Mouse (Mus musculus) limb, embryonic 13.5 days (tissue): ENCODE data around the gene Iqcj. TPM values are rescaled to one million over a fixed set of nuclear protein-coding genes. Genes with fewer than 3 reads are reported as not detected.

Source experiments
- ATAC-seq: fragments of 200-750 bp; cut with Nextera tagmentation; 2 replicates; pipeline ENCODE4 v1.8.0; 2017; ENCODE audit warnings: low read depth, moderate number of reproducible peaks, moderate TSS enrichment; ENCODE audit not compliant: low FRiP score
- H3K27ac ChIP-seq: fragments of 300-500 bp; sonication (generic); 2 replicates; pipeline ENCODE4 v1.5.1; 2015; ENCODE audit warnings: inconsistent platforms, mild to moderate bottlenecking, moderate library complexity
- H3K27me3 ChIP-seq: fragments of 300-500 bp; sonication (generic); 2 replicates; pipeline ENCODE4 v1.6.1; 2015; ENCODE audit warnings: mild to moderate bottlenecking, inconsistent platforms
- H3K36me3 ChIP-seq: fragments of 300-500 bp; sonication (generic); 2 replicates; pipeline ENCODE4 v1.6.1; 2015; ENCODE audit warnings: inconsistent platforms, mild to moderate bottlenecking, moderate library complexity
- H3K4me1 ChIP-seq: fragments of 300-500 bp; sonication (generic); 2 replicates; pipeline ENCODE4 v1.6.1; 2015; ENCODE audit warnings: inconsistent platforms
- H3K4me2 ChIP-seq: fragments of 300-500 bp; sonication (generic); replicated peaks from 2 replicates; pipeline ENCODE4 v1.6.1; 2015; ENCODE audit warnings: inconsistent platforms, mild to moderate bottlenecking, moderate library complexity
- H3K4me3 ChIP-seq: fragments of 300-500 bp; sonication (generic); 2 replicates; pipeline ENCODE4 v1.5.1; 2015; ENCODE audit warnings: moderate library complexity, mild to moderate bottlenecking, inconsistent platforms
- H3K9ac ChIP-seq: fragments of 300-500 bp; sonication (generic); 2 replicates; pipeline ENCODE4 v1.6.1; 2015; ENCODE audit warnings: mild to moderate bottlenecking, inconsistent platforms
- H3K9me3 ChIP-seq: fragments of 300-500 bp; sonication (generic); 2 replicates; pipeline ENCODE4 v1.6.1; 2016; ENCODE audit warnings: inconsistent platforms
- WGBS: fragments of 180-500 bp; shearing (Covaris S2); methylation state at CpG from one replicate; pipeline ENCODE4 v1.1.7; 2015; 5-methylcytosine and 5-hydroxymethylcytosine counted together
- polyA plus RNA-seq: library from polyadenylated mRNA; unstranded; fragments of >200 nt; fragmentation: Nextera tagmentation; extraction: Ambion mirVana; gene quantifications from 2 replicates; pipeline ENCODE4 v1.2.1, GENCODE M21; 2015

The Iqcj gene
- polyA plus RNA-seq, 1 experiment from 2014 or later, result 0.11 TPM

DNA sequence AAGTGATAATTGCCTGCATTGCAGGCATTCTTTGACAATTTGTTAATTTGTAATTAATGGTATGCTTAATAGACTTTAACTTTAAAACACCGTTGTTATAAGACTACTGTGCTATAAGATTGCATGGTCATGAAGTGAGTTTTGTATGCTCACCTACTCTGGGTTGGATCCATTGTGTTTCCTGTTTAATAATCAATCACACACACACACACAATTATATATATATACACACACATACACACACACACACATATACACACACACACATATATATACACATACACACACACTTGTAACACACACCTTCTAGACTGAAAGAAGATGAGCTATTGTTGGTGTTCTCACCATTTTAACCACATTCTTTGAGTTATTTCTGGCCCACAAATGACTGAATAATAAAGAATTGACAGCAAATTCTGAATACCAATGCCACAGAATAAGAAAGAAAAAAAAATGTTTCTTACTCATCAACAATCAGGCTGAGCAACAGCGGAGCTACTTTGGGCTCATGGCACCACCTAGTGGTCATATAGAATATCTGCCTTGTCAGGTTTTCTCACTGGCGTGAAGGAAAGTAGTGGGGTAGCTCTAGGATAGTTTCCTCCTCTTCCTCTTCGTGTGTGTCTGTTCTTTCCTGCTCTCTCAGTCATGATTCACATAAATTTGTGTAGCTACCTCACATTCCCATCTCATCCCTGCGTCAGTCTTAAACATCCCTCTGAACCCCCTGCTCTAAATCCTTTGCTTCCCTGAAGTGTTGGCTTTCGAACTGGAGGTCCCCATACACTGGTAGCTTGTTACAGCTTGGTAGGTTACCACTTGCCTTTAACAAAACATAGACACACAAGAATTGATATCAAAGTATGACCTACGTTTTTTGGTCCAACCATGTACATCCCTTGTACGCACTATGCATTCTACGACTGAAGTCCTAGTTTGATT lies 153.7 kb downstream of the Iqcj start:
- no peak overlapping the region for H3K9ac ChIP-seq
- ATAC-seq, result no peak
- no peak overlapping the region for H3K4me2 ChIP-seq
- H3K4me1 ChIP-seq, result no peaks in the 10 kb centered on the region
- H3K4me3 ChIP-seq, result no peak overlapping the region
- no peaks in the 10 kb centered on the region for H3K9me3 ChIP-seq
- H3K27ac ChIP-seq, result no peak overlapping the region
- WGBS, result 49% methylated on average over 9 of the region's 9 CpGs
- peaks cover 29% of the 10 kb centered on the region for H3K27me3 ChIP-seq
- H3K36me3 ChIP-seq, result no peaks in the 10 kb centered on the region

GRCm38 (mm10) chr3:68053538-68053937 lies 161.5 kb downstream of the Iqcj start:
- Histone ChIP-seq H3K27me3 (peaks cover 27% of the 10 kb centered on the region), H3K4me1 (no peaks in the 10 kb centered on the region), H3K36me3 (no peaks in the 10 kb centered on the region), H3K4me3 (no peak overlapping the region), H3K4me2 (no peak overlapping the region), H3K9ac (no peak overlapping the region), H3K27ac (no peak overlapping the region), H3K9me3 (no peaks in the 10 kb centered on the region)
- no peak for ATAC-seq
- WGBS, result 45% methylated on average over 2 of the region's 2 CpGs

GRCm38 (mm10) chr3:68055071-68055470 lies 163.1 kb downstream of the Iqcj start:
- Histone ChIP-seq H3K4me3 (no peak overlapping the region), H3K4me2 (no peak overlapping the region), H3K27me3 (peaks cover 29% of the 10 kb centered on the region), H3K9ac (peak overlapping the region; percentile 13; the same call in 1 of the 2 replicates), H3K9me3 (no peaks in the 10 kb centered on the region), H3K36me3 (no peaks in the 10 kb centered on the region), H3K27ac (no peak overlapping the region), H3K4me1 (no peaks in the 10 kb centered on the region)
- no peak for ATAC-seq
- WGBS, result 63% methylated on average over 13 of the region's 13 CpGs

GRCm38 (mm10) chr3:68056373-68057275 lies 164.6 kb downstream of the Iqcj start:
- Histone ChIP-seq H3K36me3 (no peaks in the 10 kb centered on the region), H3K4me3 (peak overlapping the region; percentile 16), H3K27me3 (peaks cover 33% of the 10 kb centered on the region), H3K4me2 (peak overlapping the region; percentile 37), H3K9me3 (no peaks in the 10 kb centered on the region), H3K27ac (no peak overlapping the region), H3K4me1 (no peaks in the 10 kb centered on the region), H3K9ac (no peak overlapping the region)
- 54% methylated on average over 23 of the region's 23 CpGs for WGBS
- ATAC-seq, result no peak

- H3K4me2 ChIP-seq, result no peak overlapping the region
- 45% methylated on average over 2 of the region's 2 CpGs for WGBS
- no peak overlapping the region for H3K27ac ChIP-seq
- no peak overlapping the region for H3K4me3 ChIP-seq
- ATAC-seq, result no peak
- no peak overlapping the region for H3K9ac ChIP-seq
- peaks cover 38% of the 10 kb centered on the region for H3K27me3 ChIP-seq
- H3K9me3 ChIP-seq, result no peaks in the 10 kb centered on the region
- H3K4me1 ChIP-seq, result no peaks in the 10 kb centered on the region
- no peaks in the 10 kb centered on the region for H3K36me3 ChIP-seq
These were observed 167.3 kb downstream of the Iqcj start for GRCm38 (mm10) chr3:68059162-68059800.

- no peaks in the 10 kb centered on the region for H3K4me1 ChIP-seq
- H3K9ac ChIP-seq, result no peak within 1 kb of the TSS
- ATAC-seq, result no peak
- no peak within 1 kb of the TSS for H3K27ac ChIP-seq
- H3K4me3 ChIP-seq, result no peak within 1 kb of the TSS
- H3K27me3 ChIP-seq, result peaks cover 25% of the 10 kb centered on the region
- WGBS, result 28% methylated on average over 12 of the region's 12 CpGs
- H3K4me2 ChIP-seq, result no peak within 1 kb of the TSS
- H3K9me3 ChIP-seq, result no peaks in the 10 kb centered on the region
- no peaks in the 10 kb centered on the region for H3K36me3 ChIP-seq
These were observed 172.7 kb downstream of the Iqcj start, which contains the start of gene Schip1 for GRCm38 (mm10) chr3:68064731-68065130. TSS of gene Schip1 (plus strand) at chr3:68064802.

DNA sequence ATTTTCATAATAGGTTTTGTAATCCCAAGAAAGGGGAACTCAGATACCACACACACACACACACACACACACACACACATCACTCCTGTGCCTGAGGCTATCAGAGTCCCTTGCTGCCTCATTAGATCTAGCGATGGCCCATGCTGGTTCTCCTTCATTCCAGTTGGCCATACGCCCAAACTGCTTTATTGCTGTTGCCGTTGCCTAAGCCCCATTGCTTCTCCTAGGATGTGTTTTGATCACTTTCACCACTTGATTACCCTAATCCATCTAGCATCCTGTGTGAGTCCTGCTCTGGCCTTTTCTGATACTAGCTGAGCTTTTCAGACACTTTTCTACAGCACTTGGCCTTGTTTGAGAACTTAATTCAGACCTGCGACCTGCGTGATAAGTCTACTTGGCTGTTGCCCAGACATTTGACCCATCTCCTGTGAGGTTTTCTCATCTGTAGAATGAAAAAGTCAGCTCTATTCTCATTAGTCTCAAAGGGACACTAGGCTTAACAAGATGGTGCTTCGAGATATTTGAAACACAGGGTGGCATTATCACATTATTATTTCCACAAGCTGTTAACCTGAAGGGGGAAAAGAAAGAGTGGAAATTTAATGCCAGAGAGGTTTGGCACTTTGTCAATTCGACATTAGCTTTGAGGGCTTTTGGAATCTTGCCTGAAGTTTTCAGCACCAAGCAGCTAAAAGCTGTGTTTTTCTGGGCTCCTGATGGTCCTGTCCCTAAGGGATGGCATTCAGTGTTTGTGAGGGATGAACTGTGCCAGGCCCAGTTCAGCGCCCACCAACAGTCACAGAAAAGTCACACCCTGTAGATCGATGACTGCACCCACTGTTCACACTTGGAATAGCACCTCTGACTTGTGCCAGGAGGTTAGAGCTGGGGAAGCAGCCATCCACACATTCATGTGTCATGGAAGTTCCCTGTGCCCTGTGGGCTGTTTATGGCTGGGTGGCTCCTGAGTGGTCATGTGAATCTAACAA lies 179.7 kb downstream of the Iqcj start:
- 57% methylated on average over 9 of the region's 9 CpGs for WGBS

DNA sequence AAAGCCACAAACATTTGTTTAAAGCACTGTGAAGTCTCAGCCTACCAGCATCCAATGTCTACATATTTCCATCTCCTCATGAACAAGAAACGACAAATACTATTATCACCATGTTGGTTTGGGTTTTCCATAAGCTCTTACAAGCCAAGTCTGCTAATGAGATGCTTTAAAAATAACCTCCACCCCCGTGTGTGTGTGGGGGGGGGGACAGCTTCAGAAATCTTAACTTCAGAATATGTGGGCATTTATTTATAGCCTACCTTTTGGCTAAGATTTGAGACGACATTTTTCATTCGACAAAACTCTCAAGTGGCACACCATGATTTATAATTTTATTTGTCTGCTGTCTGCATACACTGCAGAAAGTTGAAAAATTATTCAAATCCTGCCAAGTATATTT lies 185.4 kb downstream of the Iqcj start:
- H3K4me3 ChIP-seq, result no peak overlapping the region
- WGBS, result 67% methylated on average over 4 of the region's 4 CpGs
- no peak overlapping the region for H3K27ac ChIP-seq
- H3K27me3 ChIP-seq, result peaks cover 19% of the 10 kb centered on the region
- H3K9me3 ChIP-seq, result no peaks in the 10 kb centered on the region
- no peak overlapping the region for H3K9ac ChIP-seq
- H3K36me3 ChIP-seq, result no peaks in the 10 kb centered on the region
- no peaks in the 10 kb centered on the region for H3K4me1 ChIP-seq
- ATAC-seq, result no peak
- H3K4me2 ChIP-seq, result no peak overlapping the region

More for the DNA sequence above, 179.7 kb downstream of the Iqcj start:
- Histone ChIP-seq H3K4me3 (no peak overlapping the region), H3K27ac (no peak overlapping the region), H3K4me2 (no peak overlapping the region), H3K4me1 (peaks cover 4% of the 10 kb centered on the region; the same call in 1 of the 2 replicates), H3K9ac (no peak overlapping the region), H3K9me3 (no peaks in the 10 kb centered on the region), H3K36me3 (no peaks in the 10 kb centered on the region), H3K27me3 (peaks cover 23% of the 10 kb centered on the region)
- ATAC-seq, result peak; percentile 24; the same call in 1 of the 2 replicates

- ATAC-seq, result no peak
- H3K36me3 ChIP-seq, result no peaks in the 10 kb centered on the region
- no peak overlapping the region for H3K4me2 ChIP-seq
- peaks cover 49% of the 10 kb centered on the region for H3K27me3 ChIP-seq
- 80% methylated on average over 2 of the region's 2 CpGs for WGBS
- H3K9me3 ChIP-seq, result no peaks in the 10 kb centered on the region
- no peaks in the 10 kb centered on the region for H3K4me1 ChIP-seq
- no peak overlapping the region for H3K27ac ChIP-seq
- no peak overlapping the region for H3K9ac ChIP-seq
- no peak overlapping the region for H3K4me3 ChIP-seq
These were observed 193.0 kb downstream of the Iqcj start for GRCm38 (mm10) chr3:68085024-68085423.

GRCm38 (mm10) chr3:68092108-68092507 lies 200.1 kb downstream of the Iqcj start:
- Histone ChIP-seq H3K9ac (no peak overlapping the region), H3K9me3 (no peaks in the 10 kb centered on the region), H3K27ac (no peak overlapping the region), H3K4me1 (peaks cover 6% of the 10 kb centered on the region; the same call in 1 of the 2 replicates), H3K4me2 (no peak overlapping the region), H3K36me3 (no peaks in the 10 kb centered on the region), H3K4me3 (no peak overlapping the region), H3K27me3 (peaks cover 65% of the 10 kb centered on the region)
- 35% methylated on average over 4 of the region's 4 CpGs for WGBS
- no peak for ATAC-seq
